Mouse (Mus musculus): ENCODE results near the gene Zbtb8os. TPM values are rescaled to one million over a fixed set of nuclear protein-coding genes. Genes with fewer than 3 reads are reported as not detected.

The Zbtb8os gene
- total RNA-seq, 2 experiments from 2014 or later: 89.6 to 94.6 TPM

Other genes with a start within 250 kb of the Zbtb8os start
- gene Tmem54, start 230.1 kb upstream of the Zbtb8os start, total RNA-seq (2015): 1.6 TPM in 1 of 2 replicates, not detected in the other
- 0.12 TPM in 1 of 2 replicates, not detected in the other for gene Tmem54, start 230.1 kb upstream of the Zbtb8os start, total RNA-seq (2017)
- not detected in 2 replicates for gene Hpca, start 213.7 kb upstream of the Zbtb8os start, total RNA-seq (2015)
- gene Hpca, start 213.7 kb upstream of the Zbtb8os start, total RNA-seq (2017): not detected in 2 replicates
- gene Fndc5, start 198.7 kb upstream of the Zbtb8os start, total RNA-seq (2015): not detected in 2 replicates
- gene Fndc5, start 198.7 kb upstream of the Zbtb8os start, total RNA-seq (2017): not detected in 2 replicates
- gene S100pbp, start 146.0 kb upstream of the Zbtb8os start, total RNA-seq (2015): 25.1 and 42.6 TPM in 2 replicates
- gene S100pbp, start 146.0 kb upstream of the Zbtb8os start, total RNA-seq (2017): 13.2 and 23.5 TPM in 2 replicates
- gene Yars, start 145.9 kb upstream of the Zbtb8os start, total RNA-seq (2015): 25.2 and 28.0 TPM in 2 replicates
- 55.3 and 60.7 TPM in 2 replicates for gene Yars, start 145.9 kb upstream of the Zbtb8os start, total RNA-seq (2017)
- gene C77080, start 74.3 kb upstream of the Zbtb8os start, total RNA-seq (2015): 0.12 and 0.25 TPM in 2 replicates
- gene C77080, start 74.3 kb upstream of the Zbtb8os start, total RNA-seq (2017): not detected in 2 replicates
- not detected in 2 replicates for gene Sync, start 48.1 kb upstream of the Zbtb8os start, total RNA-seq (2015)
- gene Sync, start 48.1 kb upstream of the Zbtb8os start, total RNA-seq (2017): 0.08 TPM in 1 of 2 replicates, not detected in the other
- 233 and 259 TPM in 2 replicates for gene Rbbp4, start 325 bp upstream of the Zbtb8os start, total RNA-seq (2015)
- gene Rbbp4, start 325 bp upstream of the Zbtb8os start, total RNA-seq (2017): 122 and 137 TPM in 2 replicates
- gene Zbtb8a, start 42.4 kb downstream of the Zbtb8os start, total RNA-seq (2015): 2.1 and 2.6 TPM in 2 replicates
- gene Zbtb8a, start 42.4 kb downstream of the Zbtb8os start, total RNA-seq (2017): 5.4 and 7.3 TPM in 2 replicates
- not detected in 2 replicates for gene Zbtb8b, start 105.2 kb downstream of the Zbtb8os start, total RNA-seq (2015)
- gene Zbtb8b, start 105.2 kb downstream of the Zbtb8os start, total RNA-seq (2017): not detected in 2 replicates
- gene Bsdc1, start 125.9 kb downstream of the Zbtb8os start, total RNA-seq (2015): 14.4 and 14.6 TPM in 2 replicates
- gene Bsdc1, start 125.9 kb downstream of the Zbtb8os start, total RNA-seq (2017): 23.1 and 24.8 TPM in 2 replicates
- not detected in 2 replicates for gene Tssk3, start 155.3 kb downstream of the Zbtb8os start, total RNA-seq (2015)
- gene Tssk3, start 155.3 kb downstream of the Zbtb8os start, total RNA-seq (2017): not detected in 2 replicates
- gene Fam229a, start 155.5 kb downstream of the Zbtb8os start, total RNA-seq (2015): not detected in 2 replicates
- gene Fam229a, start 155.5 kb downstream of the Zbtb8os start, total RNA-seq (2017): not detected in 2 replicates
- gene Marcksl1, start 177.9 kb downstream of the Zbtb8os start, total RNA-seq (2015): 56.8 and 62.3 TPM in 2 replicates
- 37.5 and 43.9 TPM in 2 replicates for gene Marcksl1, start 177.9 kb downstream of the Zbtb8os start, total RNA-seq (2017)
- 114 and 119 TPM in 2 replicates for gene Hdac1, start 207.0 kb downstream of the Zbtb8os start, total RNA-seq (2015)
- gene Hdac1, start 207.0 kb downstream of the Zbtb8os start, total RNA-seq (2017): 58.5 and 79.7 TPM in 2 replicates
- gene Lck, start 237.9 kb downstream of the Zbtb8os start, total RNA-seq (2015): 1.2 and 2.7 TPM in 2 replicates
- 3.5 and 4.4 TPM in 2 replicates for gene Lck, start 237.9 kb downstream of the Zbtb8os start, total RNA-seq (2017)
- not detected in 2 replicates for gene Fam167b, start 242.9 kb downstream of the Zbtb8os start, total RNA-seq (2015)
- not detected in 2 replicates for gene Fam167b, start 242.9 kb downstream of the Zbtb8os start, total RNA-seq (2017)